Mouse (Mus musculus): Measurements from ENCODE around the gene Gdf9.

DNA sequence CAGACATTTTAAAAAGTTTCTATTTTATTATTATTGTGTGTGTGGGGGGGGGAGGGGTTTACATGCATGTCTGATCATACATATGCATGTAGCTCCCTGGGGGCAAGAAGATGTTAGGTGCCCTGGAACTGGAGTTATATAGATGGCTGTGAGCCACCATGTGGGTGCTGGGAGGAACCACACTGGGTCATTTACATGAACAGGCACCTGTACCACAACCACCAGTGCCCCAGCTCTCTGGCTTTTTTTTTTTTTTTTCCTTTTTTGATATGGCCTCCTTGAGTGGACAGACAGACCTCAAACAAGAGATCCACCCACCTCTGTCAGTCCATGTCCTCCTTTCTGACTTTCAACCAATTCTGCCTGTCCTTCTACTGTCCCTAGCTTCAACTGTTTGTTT lies 1.6 kb upstream of the Gdf9 start:
- TF ChIP-seq CTCF (IDR thresholded peaks at IDR 0.05; ENCODE audit: borderline replicate concordance, insufficient read depth, low read depth, low read length) (no peak), POLR2A (IDR thresholded peaks at IDR 0.05; ENCODE audit: borderline replicate concordance, insufficient read depth, low read length) (no peak)
